Mouse (Mus musculus) megakaryocyte, embryonic 14.5 days (primary cell): ENCODE measurements at regions not wholly inside any gene's neighbourhood (a gene's known extent, or its start where the extent isn't known, plus 50 kb on each side); places are given as distances from the start of the nearest gene placed in this dataset.

Source experiments
- FLI1 ChIP-seq: IDR thresholded peaks from 2 replicates; pipeline ENCODE4 v1.6.1; 2012; ENCODE audit warnings: low read length, inconsistent platforms, mixed read lengths
- GATA1 ChIP-seq: IDR thresholded peaks from 3 replicates; pipeline ENCODE4 v1.6.1; 2012; ENCODE audit warnings: mixed read lengths, low read length, inconsistent platforms, borderline replicate concordance

GRCm38 (mm10) chr3:34527546-34527945, 122.7 kb upstream of the Sox2 start:
- TF ChIP-seq FLI1 (no peak), GATA1 (no peak)
